Mouse (Mus musculus): Measurements from ENCODE around the gene Ssx2ip.

DNA sequence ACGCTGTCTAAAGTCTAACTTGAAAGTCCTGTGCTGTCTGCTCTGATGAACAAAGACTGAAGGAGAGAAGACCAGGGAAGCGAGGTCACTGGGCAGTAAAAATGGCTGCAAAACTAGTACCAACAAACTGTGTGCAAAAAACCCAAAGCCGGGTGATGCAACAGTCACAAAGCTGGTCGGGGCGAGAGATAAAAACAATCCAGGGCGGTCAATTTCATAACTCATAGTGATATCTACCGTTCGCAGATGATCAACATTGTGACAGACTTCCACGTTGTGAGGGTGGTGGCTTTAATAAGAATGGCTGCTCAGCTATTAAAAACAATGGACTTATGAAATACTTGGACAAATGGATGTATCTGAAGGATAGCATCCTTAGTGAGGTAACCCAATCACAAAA lies 39.0 kb upstream of the Ssx2ip start:
- TF ChIP-seq CTCF (IDR thresholded peaks at IDR 0.05; ENCODE audit: insufficient read depth, low read depth, low read length), result no peak
- no peak for TF ChIP-seq POLR2A (IDR thresholded peaks at IDR 0.05; ENCODE audit: insufficient read depth, low read depth, low read length)
